Mouse (Mus musculus) midbrain, embryonic 15.5 days (tissue): ENCODE results near the gene Gpr50. TPM values are rescaled to one million over a fixed set of nuclear protein-coding genes. Genes with fewer than 3 reads are reported as not detected.

Experiments
- ATAC-seq: fragments of 200-750 bp; cut with Nextera tagmentation; replicated peaks from 2 replicates; pipeline ENCODE4 v1.8.0; 2017; ENCODE audit warnings: moderate TSS enrichment
- H3K27ac ChIP-seq: fragments of 300-500 bp; sonication (generic); 2 replicates; pipeline ENCODE4 v1.5.1; 2015; ENCODE audit warnings: mild to moderate bottlenecking, inconsistent platforms
- H3K27me3 ChIP-seq: fragments of 300-500 bp; sonication (generic); replicated peaks from 2 replicates; pipeline ENCODE4 v1.6.1; 2015; ENCODE audit warnings: inconsistent platforms
- H3K36me3 ChIP-seq: fragments of 300-500 bp; sonication (generic); replicated peaks from 2 replicates; pipeline ENCODE4 v1.6.1; 2015; ENCODE audit warnings: inconsistent platforms
- H3K4me1 ChIP-seq: fragments of 300-500 bp; sonication (generic); 2 replicates; pipeline ENCODE4 v1.6.1; 2015; ENCODE audit warnings: inconsistent platforms
- H3K4me2 ChIP-seq: fragments of 300-500 bp; sonication (generic); 2 replicates; pipeline ENCODE4 v1.6.1; 2015; ENCODE audit warnings: inconsistent platforms, mild to moderate bottlenecking, moderate library complexity
- H3K4me3 ChIP-seq: fragments of 300-500 bp; sonication (generic); 2 replicates; pipeline ENCODE4 v1.5.1; 2015; ENCODE audit warnings: mild to moderate bottlenecking, inconsistent platforms
- H3K9ac ChIP-seq: fragments of 300-500 bp; sonication (generic); 2 replicates; pipeline ENCODE4 v1.6.1; 2015; ENCODE audit warnings: mild to moderate bottlenecking, inconsistent platforms
- H3K9me3 ChIP-seq: fragments of 300-500 bp; sonication (generic); 2 replicates; pipeline ENCODE4 v1.6.1; 2016; ENCODE audit warnings: inconsistent platforms
- WGBS: fragments of 180-500 bp; shearing (Covaris S2); methylation state at CpG from one replicate; pipeline ENCODE4 v1.1.7; 2015; ENCODE audit warnings: mixed read lengths; 5-methylcytosine and 5-hydroxymethylcytosine counted together
- polyA plus RNA-seq: library from polyadenylated mRNA; unstranded; fragments of >200 nt; fragmentation: Nextera tagmentation; extraction: Ambion mirVana; gene quantifications from 2 replicates; pipeline ENCODE4 v1.2.1, GENCODE M21; 2015

Gene Gpr50
- polyA plus RNA-seq = 2.6 and 3.5 TPM in 2 replicates

DNA sequence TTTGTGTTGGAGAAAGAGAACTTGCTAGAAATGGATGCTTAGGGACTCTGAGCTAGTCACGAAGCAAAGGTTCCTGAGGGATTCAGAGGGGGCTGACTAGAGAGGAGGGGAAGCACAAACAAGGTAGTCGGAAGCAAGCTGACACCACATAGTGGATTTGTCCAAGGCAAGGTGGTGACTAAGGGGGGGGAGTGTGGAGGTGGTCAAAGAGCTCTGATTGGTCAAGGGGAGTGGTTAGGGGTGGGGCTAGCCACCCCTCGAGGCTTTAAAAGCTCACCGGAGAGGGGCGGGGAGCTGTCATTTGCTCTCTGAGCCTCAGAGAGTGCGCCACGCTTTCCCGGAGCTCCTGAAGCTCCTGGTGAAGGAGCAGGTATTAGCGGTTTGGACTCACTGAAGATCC lies at the start of gene Gpr50:
TSS of gene Gpr50 (plus strand) at position 294 of the 400 bp plus-strand sequence.
- peaks cover 5% of the 10 kb centered on the region; the same call in 1 of the 2 replicates for H3K4me1 ChIP-seq
- 0 out of 2 replicates have a peak within 1 kb of the TSS, but pooled peaks have one; percentile 22 for H3K9ac ChIP-seq
- peak within 1 kb of the TSS; percentile 76 for H3K4me2 ChIP-seq
- H3K4me3 ChIP-seq = peak within 1 kb of the TSS; percentile 45
- peaks cover 6% of the 10 kb centered on the region; the same call in 1 of the 2 replicates for H3K9me3 ChIP-seq
- ATAC-seq = peak; percentile 44; the same call in 1 of the 2 replicates
- no peak within 1 kb of the TSS for H3K27ac ChIP-seq
- 26% methylated on average over 9 of the region's 9 CpGs for WGBS
- no peaks in the 10 kb centered on the region for H3K36me3 ChIP-seq
- H3K27me3 ChIP-seq = peaks cover 39% of the 10 kb centered on the region

DNA sequence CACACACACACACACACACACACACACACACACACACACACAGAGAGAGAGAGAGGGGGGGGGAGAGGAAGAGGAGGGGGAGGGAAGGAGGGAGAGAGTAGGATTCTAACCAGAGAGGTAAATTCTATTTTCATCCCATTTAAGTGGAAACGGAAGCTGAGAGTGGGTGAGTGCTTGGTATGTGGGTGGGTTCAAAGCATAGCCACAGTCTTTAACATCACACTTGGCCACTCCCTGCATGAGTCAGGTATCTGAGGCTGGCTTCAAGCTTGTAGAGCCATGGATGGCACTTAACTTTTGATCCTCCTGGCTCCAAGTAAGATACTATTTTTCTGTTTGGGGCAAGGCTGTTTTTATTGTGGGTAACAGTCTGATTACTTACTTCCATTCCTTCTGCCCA lies 41.2 kb upstream of the Gpr50 start:
- H3K27ac ChIP-seq = no peak overlapping the region
- H3K36me3 ChIP-seq = no peaks in the 10 kb centered on the region
- ATAC-seq = no peak
- H3K4me2 ChIP-seq = no peak overlapping the region
- H3K27me3 ChIP-seq = no peaks in the 10 kb centered on the region
- H3K4me1 ChIP-seq = no peaks in the 10 kb centered on the region
- H3K9me3 ChIP-seq = no peaks in the 10 kb centered on the region
- no peak overlapping the region for H3K4me3 ChIP-seq
- no peak overlapping the region for H3K9ac ChIP-seq
- WGBS = 94% methylated on average over 1 of the region's 1 CpGs

DNA sequence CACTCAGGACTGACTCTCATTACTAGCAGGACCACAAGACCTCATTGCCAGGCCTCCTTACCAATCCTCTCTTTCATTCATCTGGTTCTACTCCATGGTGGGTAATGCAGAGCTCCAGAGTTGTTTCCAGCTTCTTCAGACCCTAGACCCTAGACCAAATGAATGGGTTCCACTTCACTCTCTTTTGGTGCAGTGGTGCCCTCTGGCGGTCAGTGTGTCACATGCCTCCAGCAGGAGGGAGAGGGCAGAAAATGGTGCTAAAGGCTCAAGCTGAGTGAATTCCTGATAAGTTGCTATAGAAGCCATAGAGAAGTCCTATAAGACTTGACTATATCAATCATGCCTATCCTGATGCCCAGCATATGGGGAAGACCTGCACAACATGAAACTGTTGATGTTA lies 39.6 kb upstream of the Gpr50 start:
- H3K4me1 ChIP-seq = no peaks in the 10 kb centered on the region
- H3K9ac ChIP-seq = no peak overlapping the region
- no peaks in the 10 kb centered on the region for H3K36me3 ChIP-seq
- H3K27me3 ChIP-seq = no peaks in the 10 kb centered on the region
- no peak for ATAC-seq
- no peak overlapping the region for H3K4me2 ChIP-seq
- H3K4me3 ChIP-seq = no peak overlapping the region
- no peak overlapping the region for H3K27ac ChIP-seq
- no peaks in the 10 kb centered on the region for H3K9me3 ChIP-seq
- whole genome bisulfite sequencing = 8% methylated on average over 1 of the region's 1 CpGs

DNA sequence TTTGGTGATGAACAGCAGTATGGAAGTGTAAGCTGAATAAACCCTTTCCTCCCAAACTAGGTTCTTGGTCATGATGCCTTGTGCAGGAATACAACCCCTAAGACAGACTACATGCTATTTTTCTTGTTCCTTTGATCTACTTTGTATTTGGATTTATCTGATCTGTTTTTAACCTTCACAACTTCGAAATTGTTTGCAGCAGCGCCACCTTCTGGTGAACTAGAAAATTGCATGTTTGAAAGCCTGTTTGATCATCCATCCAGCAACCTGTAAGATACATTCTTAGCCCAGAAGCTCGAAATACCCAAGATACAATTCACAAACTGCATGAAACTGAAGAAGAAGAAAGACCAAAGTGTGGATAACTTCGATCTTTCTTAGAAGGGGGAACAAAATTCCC lies 35.2 kb upstream of the Gpr50 start:
- Histone ChIP-seq H3K4me1 (no peaks in the 10 kb centered on the region), H3K27ac (no peak overlapping the region), H3K4me3 (no peak overlapping the region), H3K9me3 (no peaks in the 10 kb centered on the region), H3K27me3 (no peaks in the 10 kb centered on the region), H3K36me3 (no peaks in the 10 kb centered on the region), H3K9ac (no peak overlapping the region), H3K4me2 (no peak overlapping the region)
- no peak for ATAC-seq
- 15% methylated on average over 4 of the region's 4 CpGs for WGBS

DNA sequence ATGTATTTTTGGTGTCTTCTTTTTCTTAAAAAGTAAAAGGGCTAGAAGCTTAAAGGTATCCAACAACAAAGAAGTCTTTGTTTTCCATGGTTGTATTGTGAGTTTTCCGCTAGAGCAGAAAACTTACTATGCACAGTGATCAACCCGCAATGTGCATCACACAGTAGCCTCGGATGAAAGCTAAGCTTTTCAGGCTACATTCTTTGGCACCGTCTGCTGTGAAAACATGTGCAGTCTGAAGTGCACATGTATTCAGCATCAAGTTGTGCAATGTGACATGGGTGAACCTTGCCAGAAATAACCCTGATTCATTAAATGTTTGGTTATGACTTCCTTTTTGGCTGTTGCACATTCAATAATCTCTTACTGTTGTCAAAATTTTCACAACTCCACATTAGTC lies 32.8 kb upstream of the Gpr50 start:
- ATAC-seq = no peak
- Histone ChIP-seq H3K4me2 (no peak overlapping the region), H3K4me1 (no peaks in the 10 kb centered on the region), H3K9me3 (no peaks in the 10 kb centered on the region), H3K9ac (no peak overlapping the region), H3K27ac (no peak overlapping the region), H3K4me3 (no peak overlapping the region), H3K27me3 (no peaks in the 10 kb centered on the region), H3K36me3 (no peaks in the 10 kb centered on the region)
- WGBS = 65% methylated on average over 4 of the region's 4 CpGs

DNA sequence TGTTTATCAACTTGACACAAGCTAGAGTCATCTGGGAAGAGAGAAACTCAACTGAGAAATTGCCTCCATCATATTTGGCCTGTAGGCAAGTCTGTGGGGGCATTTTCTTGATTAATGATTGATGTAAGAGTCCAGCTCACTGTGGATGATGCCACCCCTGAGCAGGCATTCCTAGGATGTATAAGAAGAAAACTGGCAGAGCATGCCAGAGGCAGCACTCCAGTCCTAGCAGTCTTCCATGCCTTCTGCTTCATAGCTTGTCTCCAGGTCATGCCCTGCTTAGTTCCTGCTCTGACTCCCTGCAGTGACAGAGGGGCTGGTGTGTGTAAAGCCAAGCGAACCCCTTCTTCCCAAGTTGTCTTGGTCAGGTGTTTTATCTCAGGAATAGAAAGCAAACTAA lies 32.3 kb upstream of the Gpr50 start:
- Histone ChIP-seq H3K27ac (no peak overlapping the region), H3K9me3 (no peaks in the 10 kb centered on the region), H3K4me2 (no peak overlapping the region), H3K4me3 (no peak overlapping the region), H3K36me3 (no peaks in the 10 kb centered on the region), H3K9ac (no peak overlapping the region), H3K27me3 (no peaks in the 10 kb centered on the region), H3K4me1 (no peaks in the 10 kb centered on the region)
- 56% methylated on average over 1 of the region's 1 CpGs for WGBS
- ATAC-seq = no peak

DNA sequence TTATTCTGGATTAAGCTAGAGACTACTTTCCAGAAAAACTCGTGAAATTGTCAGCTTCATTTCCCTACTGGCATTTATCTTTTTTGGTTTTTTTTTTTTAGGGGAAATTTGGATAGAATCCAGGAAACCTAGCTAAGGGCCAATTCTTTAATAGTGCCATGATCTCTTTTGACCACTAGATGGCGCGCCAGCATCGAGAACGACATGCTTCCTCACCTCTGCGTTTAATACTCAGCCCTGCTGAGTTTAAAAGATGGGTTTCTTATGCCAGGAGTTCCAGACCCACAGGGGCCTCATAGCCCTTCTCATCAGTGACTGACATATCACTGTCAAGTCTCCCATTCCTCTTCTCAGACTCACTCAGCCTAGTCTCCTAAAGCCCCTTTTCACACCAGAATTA lies 15.5 kb upstream of the Gpr50 start:
- no peaks in the 10 kb centered on the region for H3K9me3 ChIP-seq
- 0 out of 2 replicates have a peak, but pooled peaks cover 2% of the 10 kb centered on the region for H3K4me1 ChIP-seq
- no peak overlapping the region for H3K4me2 ChIP-seq
- no peaks in the 10 kb centered on the region for H3K27me3 ChIP-seq
- H3K4me3 ChIP-seq = no peak overlapping the region
- H3K36me3 ChIP-seq = no peaks in the 10 kb centered on the region
- H3K27ac ChIP-seq = no peak overlapping the region
- H3K9ac ChIP-seq = no peak overlapping the region
- 6% methylated on average over 6 of the region's 6 CpGs for WGBS
- peak; percentile 72 for ATAC-seq

DNA sequence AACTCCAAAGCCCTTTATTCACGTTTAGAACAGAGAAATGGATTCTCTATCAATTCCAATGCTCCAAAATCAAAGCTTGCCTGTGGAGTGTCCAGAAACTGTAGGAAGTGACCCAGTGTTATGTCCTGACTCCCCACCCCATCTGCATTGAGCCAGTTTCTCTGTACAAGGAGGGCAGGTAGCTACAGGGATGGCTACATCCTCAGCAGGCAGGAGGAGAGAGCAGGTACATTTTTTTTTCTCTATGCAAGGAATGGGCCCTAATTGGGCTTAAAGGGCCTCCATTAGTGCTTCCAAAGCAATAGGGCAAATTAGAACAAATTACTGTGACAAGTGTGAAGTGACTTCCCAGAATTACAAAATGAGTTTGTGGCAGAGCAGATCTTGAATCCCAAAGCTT lies 15.0 kb upstream of the Gpr50 start:
- H3K9me3 ChIP-seq = no peaks in the 10 kb centered on the region
- no peaks in the 10 kb centered on the region for H3K27me3 ChIP-seq
- no peak overlapping the region for H3K4me2 ChIP-seq
- H3K27ac ChIP-seq = no peak overlapping the region
- WGBS = 8% methylated on average over 1 of the region's 1 CpGs
- H3K36me3 ChIP-seq = no peaks in the 10 kb centered on the region
- peak; percentile 46; the same call in 1 of the 2 replicates for ATAC-seq
- H3K9ac ChIP-seq = no peak overlapping the region
- 0 out of 2 replicates have a peak, but pooled peaks cover 2% of the 10 kb centered on the region for H3K4me1 ChIP-seq
- H3K4me3 ChIP-seq = no peak overlapping the region

DNA sequence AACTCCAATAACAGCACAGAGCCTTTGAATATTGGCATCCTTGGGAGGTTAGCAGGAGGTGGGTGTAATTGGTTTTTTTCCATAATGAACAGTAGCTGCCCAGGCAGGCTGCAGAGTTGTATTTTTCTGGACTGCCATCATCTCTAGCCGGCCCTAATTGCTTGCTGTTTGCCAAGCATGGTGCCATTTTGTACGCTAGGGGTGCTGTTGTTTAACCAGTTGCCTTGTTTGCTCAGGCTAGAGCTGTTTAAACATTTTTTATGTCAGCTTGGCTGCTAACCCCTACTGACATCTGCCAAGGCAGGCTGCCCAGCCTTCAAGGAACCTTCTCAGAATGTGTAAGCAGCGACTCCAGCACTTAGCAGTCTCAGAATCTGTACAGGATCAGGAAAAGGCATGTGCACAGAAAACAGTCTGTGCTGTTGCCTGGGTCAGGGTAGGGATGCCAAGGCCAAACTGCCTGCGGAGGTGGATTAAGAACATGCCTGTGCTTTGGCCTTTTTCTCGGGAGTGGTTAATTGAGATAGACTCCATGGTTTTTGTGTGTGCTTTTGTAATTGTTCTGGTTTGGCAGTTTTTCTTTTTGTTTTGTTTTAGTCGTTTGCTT lies 14.5 kb upstream of the Gpr50 start:
- 40% methylated on average over 6 of the region's 6 CpGs for WGBS
- Histone ChIP-seq H3K27me3 (no peaks in the 10 kb centered on the region), H3K36me3 (no peaks in the 10 kb centered on the region), H3K4me1 (0 out of 2 replicates have a peak, but pooled peaks cover 2% of the 10 kb centered on the region), H3K4me2 (no peak overlapping the region), H3K4me3 (no peak overlapping the region), H3K9me3 (no peaks in the 10 kb centered on the region), H3K27ac (no peak overlapping the region), H3K9ac (no peak overlapping the region)
- peak; percentile 90 for ATAC-seq

DNA sequence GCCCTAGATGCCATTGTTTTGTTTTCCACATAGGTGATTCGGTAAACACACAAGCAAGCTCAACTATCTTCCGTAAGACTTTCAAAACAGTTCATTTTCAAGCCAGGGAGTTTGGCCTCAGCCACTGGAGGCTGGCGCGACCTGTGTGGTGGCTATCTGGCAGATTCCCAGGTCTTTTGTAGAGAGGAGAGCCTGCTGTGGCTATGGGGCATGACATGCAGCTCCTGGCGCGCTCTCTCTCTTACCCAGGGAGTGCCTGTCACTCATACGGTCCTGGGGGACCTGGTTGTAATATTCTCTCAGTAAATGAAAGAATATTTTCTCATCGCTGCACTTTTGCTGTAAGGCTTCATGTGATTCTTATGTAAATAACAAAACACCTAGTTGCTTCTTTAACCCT lies 13.5 kb upstream of the Gpr50 start:
- Histone ChIP-seq H3K27me3 (no peaks in the 10 kb centered on the region), H3K36me3 (no peaks in the 10 kb centered on the region), H3K4me3 (no peak overlapping the region), H3K27ac (no peak overlapping the region), H3K9me3 (no peaks in the 10 kb centered on the region), H3K4me2 (peak overlapping the region; percentile 24; the same call in 1 of the 2 replicates), H3K4me1 (0 out of 2 replicates have a peak, but pooled peaks cover 2% of the 10 kb centered on the region), H3K9ac (no peak overlapping the region)
- WGBS = 32% methylated on average over 8 of the region's 8 CpGs
- ATAC-seq = peak; percentile 53; the same call in 1 of the 2 replicates

DNA sequence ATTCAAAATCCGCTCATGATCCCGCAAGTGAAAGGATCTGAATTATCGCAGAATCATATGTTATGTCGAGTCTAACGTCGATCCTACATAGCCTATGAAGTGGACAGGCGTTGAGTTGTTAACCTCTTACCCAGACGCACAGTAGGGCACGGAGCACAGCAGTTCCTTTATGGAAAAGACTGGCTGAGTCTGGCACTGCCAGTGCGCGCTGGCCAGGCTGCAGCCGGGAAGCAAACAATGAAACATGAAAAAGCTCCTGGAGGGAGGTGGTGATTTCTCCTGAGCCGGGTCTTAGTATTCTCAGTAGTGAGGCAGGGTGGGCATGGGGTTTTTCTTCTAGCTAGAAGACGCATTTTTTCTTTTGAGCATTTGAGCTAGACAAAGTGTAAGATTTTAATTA lies 1.7 kb upstream of the Gpr50 start:
- Histone ChIP-seq H3K9ac (no peak overlapping the region), H3K4me3 (peak overlapping the region; percentile 24), H3K27me3 (peaks cover 33% of the 10 kb centered on the region), H3K4me1 (peaks cover 5% of the 10 kb centered on the region; the same call in 1 of the 2 replicates), H3K4me2 (peak overlapping the region; percentile 42), H3K9me3 (peaks cover 6% of the 10 kb centered on the region; the same call in 1 of the 2 replicates), H3K27ac (no peak overlapping the region), H3K36me3 (no peaks in the 10 kb centered on the region)
- WGBS = 25% methylated on average over 14 of the region's 14 CpGs
- peak; percentile 53 for ATAC-seq

DNA sequence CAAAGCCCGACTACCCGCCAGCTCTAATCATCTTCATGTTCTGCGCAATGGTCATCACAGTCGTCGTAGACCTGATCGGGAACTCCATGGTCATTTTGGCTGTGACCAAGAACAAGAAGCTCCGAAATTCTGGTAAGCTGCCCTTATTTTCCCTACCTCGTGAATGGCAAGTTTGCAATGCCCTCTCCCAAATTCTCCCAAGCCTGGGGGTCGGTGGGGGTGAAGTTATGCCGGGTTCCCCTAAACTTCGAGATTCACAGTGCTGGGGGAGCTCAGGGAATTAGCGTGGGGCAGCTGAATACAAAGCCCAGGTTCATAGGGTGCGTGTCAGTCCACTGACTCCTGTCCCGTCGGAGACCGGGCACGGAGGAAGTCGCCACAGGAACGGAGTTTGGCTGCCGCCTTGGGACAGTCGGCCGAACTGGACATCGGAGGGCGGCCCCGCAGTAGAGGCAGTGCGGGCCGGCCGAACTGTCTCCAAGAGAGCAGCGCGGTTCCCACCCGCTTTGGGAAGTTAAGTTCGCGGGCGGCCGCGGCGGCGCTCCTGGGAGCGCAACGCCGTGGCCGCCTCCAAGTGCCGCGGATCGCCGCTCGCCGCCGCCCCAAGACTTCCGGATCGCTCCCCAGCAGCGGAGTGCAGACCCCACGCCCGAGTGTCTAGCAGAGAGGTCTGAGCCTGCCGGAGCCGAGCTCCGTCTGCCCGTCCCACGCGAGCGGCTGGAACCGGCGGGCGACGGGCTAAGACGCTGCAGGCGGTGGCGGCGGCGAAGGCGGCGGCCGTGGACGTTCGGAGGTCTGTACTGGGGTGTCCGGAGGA lies 612 bp downstream of the Gpr50 start:
- peaks cover 6% of the 10 kb centered on the region; the same call in 1 of the 2 replicates for H3K9me3 ChIP-seq
- no peak overlapping the region for H3K27ac ChIP-seq
- H3K4me3 ChIP-seq = peak overlapping the region; percentile 45
- H3K9ac ChIP-seq = 0 out of 2 replicates have a peak overlapping the region, but pooled peaks have one; percentile 22
- WGBS = 28% methylated on average over 76 of the region's 76 CpGs
- H3K4me1 ChIP-seq = peaks cover 5% of the 10 kb centered on the region; the same call in 1 of the 2 replicates
- peak; percentile 62 for ATAC-seq
- H3K27me3 ChIP-seq = peaks cover 39% of the 10 kb centered on the region
- H3K4me2 ChIP-seq = peak overlapping the region; percentile 76
- no peaks in the 10 kb centered on the region for H3K36me3 ChIP-seq
